Mouse (Mus musculus): Measurements from ENCODE around the gene Clybl.

GRCm38 (mm10) chr14:122403422-122403940 lies 222.0 kb downstream of the Clybl start:
- TF ChIP-seq CTCF (IDR thresholded peaks at IDR 0.05; ENCODE audit: borderline replicate concordance, extremely low read depth, insufficient read depth, insufficient read length) (no peak), POLR2A (IDR thresholded peaks at IDR 0.05; ENCODE audit: borderline replicate concordance, extremely low read depth, insufficient read depth, insufficient read length, poor library complexity, severe bottlenecking) (no peak)

Measured in brain, embryonic 14.5 days (tissue).